Mouse (Mus musculus) hindbrain, embryonic 13.5 days (tissue): ENCODE measurements at regions not wholly inside any gene's neighbourhood (a gene's known extent, or its start where the extent isn't known, plus 50 kb on each side); places are given as distances from the start of the nearest gene placed in this dataset.

ENCODE experiments used
- ATAC-seq: fragments of 200-750 bp; cut with Nextera tagmentation; 2 replicates; pipeline ENCODE4 v1.8.0; 2017; ENCODE audit warnings: moderate TSS enrichment; ENCODE audit not compliant: low FRiP score
- H3K27ac ChIP-seq: fragments of 300-500 bp; sonication (generic); 2 replicates; pipeline ENCODE4 v1.5.1; 2015; ENCODE audit warnings: inconsistent platforms, mild to moderate bottlenecking, moderate library complexity
- H3K27me3 ChIP-seq: fragments of 300-500 bp; sonication (generic); 2 replicates; pipeline ENCODE4 v1.6.1; 2015; ENCODE audit warnings: mild to moderate bottlenecking, inconsistent platforms
- H3K36me3 ChIP-seq: fragments of 300-500 bp; sonication (generic); 2 replicates; pipeline ENCODE4 v1.6.1; 2015; ENCODE audit warnings: mild to moderate bottlenecking, inconsistent platforms
- H3K4me1 ChIP-seq: fragments of 300-500 bp; sonication (generic); replicated peaks from 2 replicates; pipeline ENCODE4 v1.6.1; 2015; ENCODE audit warnings: inconsistent platforms
- H3K4me2 ChIP-seq: fragments of 300-500 bp; sonication (generic); 2 replicates; pipeline ENCODE4 v1.6.1; 2015; ENCODE audit warnings: inconsistent platforms, mild to moderate bottlenecking, moderate library complexity
- H3K4me3 ChIP-seq: fragments of 300-500 bp; sonication (generic); 2 replicates; pipeline ENCODE4 v1.5.1; 2015; ENCODE audit warnings: mild to moderate bottlenecking, inconsistent platforms
- H3K9ac ChIP-seq: fragments of 300-500 bp; sonication (generic); 2 replicates; pipeline ENCODE4 v1.6.1; 2015; ENCODE audit warnings: mild to moderate bottlenecking, inconsistent platforms
- H3K9me3 ChIP-seq: fragments of 300-500 bp; sonication (generic); 2 replicates; pipeline ENCODE4 v1.6.1; 2016; ENCODE audit warnings: inconsistent platforms
- WGBS: fragments of 180-500 bp; shearing (Covaris S2); methylation state at CpG from one replicate; pipeline ENCODE4 v1.1.7; 2015; 5-methylcytosine and 5-hydroxymethylcytosine counted together

- no peak overlapping the region for H3K4me2 ChIP-seq
- H3K9me3 ChIP-seq = no peaks in the 10 kb centered on the region
- H3K9ac ChIP-seq = no peak overlapping the region
- H3K4me3 ChIP-seq = no peak overlapping the region
- 87% methylated on average over 11 of the region's 11 CpGs for WGBS
- H3K36me3 ChIP-seq = no peaks in the 10 kb centered on the region
- no peak for ATAC-seq
- no peaks in the 10 kb centered on the region; the same call in 1 of the 2 replicates for H3K27me3 ChIP-seq
- no peak overlapping the region for H3K27ac ChIP-seq
- H3K4me1 ChIP-seq = no peaks in the 10 kb centered on the region; the same call in 1 of the 2 replicates
These were observed 82.1 kb upstream of the Cpsf6 start for GRCm38 (mm10) chr10:117461791-117462516.

DNA sequence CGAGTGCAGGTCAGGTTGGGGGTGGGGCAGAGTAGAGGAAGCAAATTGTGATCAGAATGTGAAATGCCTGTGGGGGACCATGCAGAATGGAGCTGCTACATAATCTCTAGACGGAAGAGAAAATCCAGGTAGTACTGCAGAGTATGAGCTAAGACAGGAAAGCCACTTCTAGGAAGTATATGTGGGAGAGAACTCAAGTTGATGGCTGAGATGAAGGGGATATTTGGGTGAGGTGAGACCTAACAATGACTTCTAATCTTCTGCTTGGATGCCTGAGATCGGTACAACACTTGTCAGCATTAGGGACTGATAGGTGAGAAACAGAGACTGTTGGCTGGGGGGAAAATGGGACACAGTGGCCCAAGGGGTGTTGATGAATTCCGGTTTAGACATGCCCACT is 81.4 kb upstream of the Cpsf6 start:
- Histone ChIP-seq H3K36me3 (no peaks in the 10 kb centered on the region), H3K27ac (no peak overlapping the region), H3K4me2 (no peak overlapping the region), H3K4me3 (no peak overlapping the region), H3K9ac (no peak overlapping the region), H3K4me1 (no peaks in the 10 kb centered on the region; the same call in 1 of the 2 replicates), H3K9me3 (no peaks in the 10 kb centered on the region), H3K27me3 (no peaks in the 10 kb centered on the region; the same call in 1 of the 2 replicates)
- no peak for ATAC-seq
- whole genome bisulfite sequencing = 89% methylated on average over 4 of the region's 4 CpGs

DNA sequence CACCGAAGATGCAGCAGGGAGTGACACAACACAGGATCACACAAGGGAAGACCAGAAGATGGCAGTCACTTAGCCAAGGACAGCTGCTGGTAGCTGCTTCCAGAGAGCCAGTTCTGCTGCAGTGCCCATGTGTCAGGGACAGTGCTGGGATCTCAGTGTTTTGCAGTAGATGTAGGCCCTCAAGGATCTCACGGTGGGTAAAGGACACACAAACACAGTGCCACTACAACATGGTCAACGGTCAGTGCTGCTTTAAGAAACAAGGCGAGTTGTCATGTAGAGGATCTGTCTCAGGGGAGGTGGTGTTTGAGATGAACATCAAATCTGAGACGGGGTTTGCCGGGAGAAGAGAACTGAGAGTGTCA is 80.5 kb upstream of the Cpsf6 start:
- no peaks in the 10 kb centered on the region for H3K9me3 ChIP-seq
- no peak for ATAC-seq
- 92% methylated on average over 6 of the region's 6 CpGs for WGBS

DNA sequence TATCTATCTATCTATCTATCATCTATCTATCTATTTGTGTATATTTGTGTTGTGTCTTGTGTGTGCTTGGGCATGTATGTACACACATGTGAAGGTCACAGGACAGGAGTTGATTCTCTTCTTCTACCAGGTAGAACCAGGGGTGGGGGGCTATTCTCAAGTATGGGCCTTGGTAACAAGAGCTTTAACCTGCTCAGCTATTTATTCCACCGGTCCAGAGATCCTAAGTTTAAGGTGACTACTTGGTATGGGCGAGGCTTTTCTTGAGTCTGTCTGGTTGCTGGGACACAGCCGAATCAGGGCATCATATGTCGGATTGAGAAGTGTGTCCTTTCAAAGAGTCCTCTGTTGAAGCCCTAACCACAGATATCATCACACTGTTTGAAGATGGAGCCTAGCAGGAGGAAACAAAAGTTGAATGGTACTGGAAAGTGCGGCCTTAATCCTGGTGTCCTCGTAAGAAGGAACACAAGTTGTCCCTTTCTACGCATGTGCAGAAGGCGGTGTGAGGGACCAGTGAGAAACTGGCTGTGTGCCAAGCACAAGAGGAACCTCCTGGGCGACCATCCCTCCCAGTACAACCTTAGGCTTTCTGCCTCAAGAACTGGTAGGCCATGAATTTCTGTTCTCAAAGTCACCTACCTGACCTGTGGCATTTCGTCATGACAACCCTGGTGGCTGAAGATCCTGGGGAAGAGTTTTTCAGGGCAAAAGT is 80.0 kb upstream of the Cpsf6 start:
- no peak for ATAC-seq

More for the DNA sequence above, 80.5 kb upstream of the Cpsf6 start:
- H3K27ac ChIP-seq = no peak overlapping the region
- no peaks in the 10 kb centered on the region; the same call in 1 of the 2 replicates for H3K4me1 ChIP-seq
- H3K27me3 ChIP-seq = no peaks in the 10 kb centered on the region; the same call in 1 of the 2 replicates
- no peak overlapping the region for H3K9ac ChIP-seq
- H3K4me2 ChIP-seq = no peak overlapping the region
- H3K36me3 ChIP-seq = no peaks in the 10 kb centered on the region
- H3K4me3 ChIP-seq = no peak overlapping the region

DNA sequence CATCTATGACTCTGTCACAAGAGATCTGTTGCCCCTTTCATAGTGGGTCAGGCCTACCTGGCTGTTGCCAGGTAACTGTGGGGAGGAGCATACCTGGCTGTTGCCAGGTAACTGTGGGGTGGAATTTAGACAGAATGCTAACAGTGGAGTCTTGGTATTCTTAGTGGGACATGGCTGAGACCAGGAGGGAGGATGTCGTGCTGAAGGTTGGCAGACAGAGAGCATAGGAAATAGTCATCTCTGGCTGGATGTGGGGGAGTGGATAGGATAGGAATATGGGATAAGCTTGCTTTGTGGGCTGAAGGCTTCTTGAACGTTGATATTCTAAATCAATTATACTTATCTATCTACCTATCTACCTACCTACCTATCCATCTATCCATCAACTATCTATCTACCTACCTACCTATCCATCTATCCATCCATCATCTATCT is 79.2 kb upstream of the Cpsf6 start:
- Histone ChIP-seq H3K27me3 (no peaks in the 10 kb centered on the region; the same call in 1 of the 2 replicates), H3K4me3 (no peak overlapping the region), H3K27ac (no peak overlapping the region), H3K4me2 (no peak overlapping the region), H3K4me1 (no peaks in the 10 kb centered on the region; the same call in 1 of the 2 replicates), H3K36me3 (no peaks in the 10 kb centered on the region), H3K9me3 (no peaks in the 10 kb centered on the region), H3K9ac (no peak overlapping the region)
- no peak for ATAC-seq
- 95% methylated on average over 2 of the region's 2 CpGs for WGBS

More for the DNA sequence above, 80.0 kb upstream of the Cpsf6 start:
- no peak overlapping the region for H3K4me3 ChIP-seq
- no peak overlapping the region for H3K4me2 ChIP-seq
- 88% methylated on average over 10 of the region's 10 CpGs for WGBS
- H3K9me3 ChIP-seq = no peaks in the 10 kb centered on the region
- no peak overlapping the region for H3K9ac ChIP-seq
- no peak overlapping the region for H3K27ac ChIP-seq
- no peaks in the 10 kb centered on the region; the same call in 1 of the 2 replicates for H3K4me1 ChIP-seq
- no peaks in the 10 kb centered on the region; the same call in 1 of the 2 replicates for H3K27me3 ChIP-seq
- no peaks in the 10 kb centered on the region for H3K36me3 ChIP-seq

DNA sequence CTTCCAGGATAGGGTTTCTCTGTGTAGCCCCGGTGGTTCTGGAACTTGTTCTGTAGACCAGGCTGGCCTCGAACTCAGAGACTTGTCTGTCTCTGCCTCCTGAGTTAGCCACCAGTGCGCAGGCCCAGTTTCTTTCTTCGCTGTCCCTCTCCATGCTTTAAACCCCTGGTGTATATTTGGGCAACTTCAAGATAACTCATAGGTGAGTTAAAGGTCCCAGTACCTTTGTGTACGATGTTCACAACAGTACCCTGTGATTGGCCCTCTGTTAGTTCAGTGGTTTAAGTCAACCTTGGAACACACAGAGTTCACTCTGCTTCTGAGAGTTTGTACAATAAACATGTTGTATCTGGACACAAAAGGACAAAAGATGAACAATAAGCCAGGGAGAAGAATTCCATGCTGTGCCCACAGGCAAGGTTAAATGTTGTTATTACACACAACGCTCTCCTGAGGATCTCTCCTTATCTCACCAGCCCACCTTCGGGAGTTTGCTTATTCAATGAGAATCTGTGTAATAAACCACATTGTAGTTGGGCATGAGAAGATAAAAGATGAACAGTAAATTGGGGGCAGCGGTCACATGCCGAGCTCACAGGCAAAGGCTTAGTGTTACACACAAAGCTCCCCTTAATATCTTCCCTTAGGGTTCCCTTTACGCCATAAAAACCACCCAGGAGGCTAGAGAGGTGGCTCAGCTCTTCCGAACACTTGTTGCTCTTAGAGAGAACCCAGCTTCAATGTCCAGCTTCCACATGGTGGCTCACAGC is 78.6 kb upstream of the Cpsf6 start:
- H3K27me3 ChIP-seq = no peaks in the 10 kb centered on the region; the same call in 1 of the 2 replicates
- no peak for ATAC-seq
- no peaks in the 10 kb centered on the region; the same call in 1 of the 2 replicates for H3K4me1 ChIP-seq
- WGBS = 88% methylated on average over 11 of the region's 11 CpGs
- H3K36me3 ChIP-seq = no peaks in the 10 kb centered on the region
- no peak overlapping the region for H3K9ac ChIP-seq
- H3K27ac ChIP-seq = no peak overlapping the region
- H3K4me2 ChIP-seq = no peak overlapping the region
- H3K9me3 ChIP-seq = no peaks in the 10 kb centered on the region
- H3K4me3 ChIP-seq = no peak overlapping the region

- no peaks in the 10 kb centered on the region; the same call in 1 of the 2 replicates for H3K27me3 ChIP-seq
- WGBS = 77% methylated on average over 2 of the region's 2 CpGs
- H3K4me3 ChIP-seq = no peak overlapping the region
- H3K36me3 ChIP-seq = no peaks in the 10 kb centered on the region
- no peak overlapping the region for H3K27ac ChIP-seq
- ATAC-seq = no peak
- H3K4me1 ChIP-seq = peaks cover 1% of the 10 kb centered on the region; the same call in 1 of the 2 replicates
- no peak overlapping the region for H3K9ac ChIP-seq
- no peaks in the 10 kb centered on the region for H3K9me3 ChIP-seq
- no peak overlapping the region for H3K4me2 ChIP-seq
These were observed 77.8 kb upstream of the Cpsf6 start for GRCm38 (mm10) chr10:117457701-117457950.

- no peak for ATAC-seq
- no peak overlapping the region for H3K4me3 ChIP-seq
- H3K4me1 ChIP-seq = peaks cover 6% of the 10 kb centered on the region; the same call in 1 of the 2 replicates
- no peak overlapping the region for H3K27ac ChIP-seq
- no peaks in the 10 kb centered on the region for H3K9me3 ChIP-seq
- H3K27me3 ChIP-seq = no peaks in the 10 kb centered on the region; the same call in 1 of the 2 replicates
- H3K36me3 ChIP-seq = no peaks in the 10 kb centered on the region
- WGBS = 67% methylated on average over 18 of the region's 18 CpGs
- no peak overlapping the region for H3K4me2 ChIP-seq
- H3K9ac ChIP-seq = no peak overlapping the region
These were observed 77.3 kb upstream of the Cpsf6 start for GRCm38 (mm10) chr10:117456904-117457700.

DNA sequence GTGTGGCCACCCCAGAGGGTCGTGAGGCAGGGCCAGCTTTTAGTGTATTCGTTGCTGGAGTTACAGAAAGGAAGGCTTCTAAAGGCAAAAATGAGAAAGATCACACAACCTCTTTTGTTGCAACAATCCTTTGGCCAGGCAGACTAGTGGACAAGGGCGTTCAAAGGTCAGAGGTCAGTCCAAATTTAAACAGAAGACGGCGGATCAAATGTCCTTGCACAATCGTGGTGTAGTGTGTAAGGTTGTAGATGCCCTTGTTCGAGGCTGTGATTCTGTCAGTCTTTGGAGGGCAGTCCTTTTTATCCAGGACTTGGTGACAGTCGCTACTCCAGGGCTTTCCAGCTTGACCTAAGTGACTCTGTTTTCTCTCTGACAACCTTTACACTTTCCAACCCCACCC is 76.6 kb upstream of the Cpsf6 start:
- Histone ChIP-seq H3K4me3 (no peak overlapping the region), H3K4me2 (no peak overlapping the region), H3K27ac (no peak overlapping the region), H3K9me3 (no peaks in the 10 kb centered on the region), H3K4me1 (0 out of 2 replicates have a peak, but pooled peaks cover 6% of the 10 kb centered on the region), H3K27me3 (no peaks in the 10 kb centered on the region; the same call in 1 of the 2 replicates), H3K9ac (no peak overlapping the region), H3K36me3 (no peaks in the 10 kb centered on the region)
- ATAC-seq = no peak
- WGBS = 72% methylated on average over 8 of the region's 8 CpGs

- Histone ChIP-seq H3K27ac (no peak overlapping the region), H3K4me3 (no peak overlapping the region), H3K27me3 (no peaks in the 10 kb centered on the region; the same call in 1 of the 2 replicates), H3K9me3 (no peaks in the 10 kb centered on the region), H3K4me1 (0 out of 2 replicates have a peak, but pooled peaks cover 6% of the 10 kb centered on the region), H3K4me2 (no peak overlapping the region), H3K9ac (no peak overlapping the region), H3K36me3 (no peaks in the 10 kb centered on the region)
- WGBS = 76% methylated on average over 9 of the region's 9 CpGs
- ATAC-seq = no peak
These were observed 75.9 kb upstream of the Cpsf6 start for GRCm38 (mm10) chr10:117455595-117456302.
